Mouse (Mus musculus): ENCODE data around the gene Iqgap2. TPM values are rescaled to one million over a fixed set of nuclear protein-coding genes. Genes with fewer than 3 reads are reported as not detected.

Iqgap2 gene
- total and polyA plus RNA-seq, 2 experiments from 2014 or later = 0.83 to 1.3 TPM

GRCm38 (mm10) chr13:95849501-95850007, 42.2 kb downstream of the Iqgap2 start:
- no peak overlapping the region for H3K9ac ChIP-seq (replicated peaks; ENCODE audit: low read depth, low read length)
- 52% methylated on average over 7 of the region's 7 CpGs for WGBS
- H3K27ac ChIP-seq (ENCODE audit: low read depth) = no peak overlapping the region
- no peaks in the 10 kb centered on the region for H3K9me3 ChIP-seq (replicated peaks; ENCODE audit: control insufficient read depth, low read length)
- H3K4me2 ChIP-seq (ENCODE audit: low read depth, low read length) = no peak overlapping the region
- no peaks in the 10 kb centered on the region for H3K4me1 ChIP-seq (ENCODE audit: control insufficient read depth, insufficient read depth)
- ATAC-seq (ENCODE audit: insufficient read depth, low read depth) (no peak), DNase-seq (ENCODE audit: low spot score) (no peak)
- TF ChIP-seq EP300 (IDR thresholded peaks at IDR 0.05; ENCODE audit: low read depth) (no peak), CTCF (IDR thresholded peaks at IDR 0.05; ENCODE audit: low read depth) (no peak)
- no peak overlapping the region for H3K4me3 ChIP-seq (ENCODE audit: low read depth, low read length)
- H3K36me3 ChIP-seq (replicated peaks; ENCODE audit: control insufficient read depth, insufficient read depth, low read length) = no peaks in the 10 kb centered on the region
- no peaks in the 10 kb centered on the region for H3K27me3 ChIP-seq (ENCODE audit: control insufficient read depth, insufficient read depth, low read length)

DNA sequence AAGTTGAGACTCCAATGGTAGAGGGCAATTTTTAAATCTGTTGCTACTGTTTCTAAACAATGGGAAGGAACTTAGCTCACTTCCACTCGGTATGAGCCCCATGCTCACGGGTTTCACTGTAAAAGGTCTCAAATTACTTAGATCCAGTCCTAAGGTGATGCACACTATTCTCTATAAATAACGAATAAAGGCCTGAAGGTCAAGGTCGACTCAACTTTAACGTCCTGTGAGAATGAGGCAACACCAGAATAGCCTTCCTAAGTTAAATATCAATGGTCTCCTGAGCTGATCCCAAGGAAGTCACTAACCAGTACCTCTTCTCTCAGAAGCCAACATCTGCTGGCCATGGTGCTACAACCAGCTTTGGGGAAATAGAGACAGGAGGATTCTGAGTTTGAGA, 45.4 kb downstream of the Iqgap2 start:
- no peak overlapping the region for H3K4me3 ChIP-seq (ENCODE audit: low read depth, low read length)
- 54% methylated on average over 5 of the region's 5 CpGs for WGBS
- H3K4me2 ChIP-seq (ENCODE audit: low read depth, low read length) = no peak overlapping the region
- ATAC-seq (ENCODE audit: insufficient read depth, low read depth) (no peak), DNase-seq (ENCODE audit: low spot score) (no peak)
- peaks cover 7% of the 10 kb centered on the region for H3K4me1 ChIP-seq (ENCODE audit: control insufficient read depth, insufficient read depth)
- no peak overlapping the region for H3K27ac ChIP-seq (ENCODE audit: low read depth)
- no peaks in the 10 kb centered on the region for H3K36me3 ChIP-seq (replicated peaks; ENCODE audit: control insufficient read depth, insufficient read depth, low read length)
- TF ChIP-seq EP300 (IDR thresholded peaks at IDR 0.05; ENCODE audit: low read depth) = no peak
- no peak for TF ChIP-seq CTCF (IDR thresholded peaks at IDR 0.05; ENCODE audit: low read depth)
- H3K9me3 ChIP-seq (replicated peaks; ENCODE audit: control insufficient read depth, low read length) = no peaks in the 10 kb centered on the region
- no peak overlapping the region for H3K9ac ChIP-seq (replicated peaks; ENCODE audit: low read depth, low read length)
- no peaks in the 10 kb centered on the region for H3K27me3 ChIP-seq (ENCODE audit: control insufficient read depth, insufficient read depth, low read length)

- no peak for ATAC-seq (ENCODE audit: insufficient read depth, low read depth)
- H3K27me3 ChIP-seq (ENCODE audit: control insufficient read depth, insufficient read depth, low read length) = no peaks in the 10 kb centered on the region
- no peak overlapping the region for H3K4me2 ChIP-seq (ENCODE audit: low read depth, low read length)
- TF ChIP-seq EP300 (IDR thresholded peaks at IDR 0.05; ENCODE audit: low read depth) (no peak), CTCF (IDR thresholded peaks at IDR 0.05; ENCODE audit: low read depth) (no peak)
- WGBS = 52% methylated on average over 3 of the region's 3 CpGs
- H3K9me3 ChIP-seq (replicated peaks; ENCODE audit: control insufficient read depth, low read length) = no peaks in the 10 kb centered on the region
- no peak overlapping the region for H3K9ac ChIP-seq (replicated peaks; ENCODE audit: low read depth, low read length)
- no peak for DNase-seq (ENCODE audit: low spot score)
- peaks cover 7% of the 10 kb centered on the region for H3K4me1 ChIP-seq (ENCODE audit: control insufficient read depth, insufficient read depth)
- no peak overlapping the region for H3K27ac ChIP-seq (ENCODE audit: low read depth)
- no peaks in the 10 kb centered on the region for H3K36me3 ChIP-seq (replicated peaks; ENCODE audit: control insufficient read depth, insufficient read depth, low read length)
- H3K4me3 ChIP-seq (ENCODE audit: low read depth, low read length) = no peak overlapping the region
These were observed 46.8 kb downstream of the Iqgap2 start for GRCm38 (mm10) chr13:95844950-95845349.

DNA sequence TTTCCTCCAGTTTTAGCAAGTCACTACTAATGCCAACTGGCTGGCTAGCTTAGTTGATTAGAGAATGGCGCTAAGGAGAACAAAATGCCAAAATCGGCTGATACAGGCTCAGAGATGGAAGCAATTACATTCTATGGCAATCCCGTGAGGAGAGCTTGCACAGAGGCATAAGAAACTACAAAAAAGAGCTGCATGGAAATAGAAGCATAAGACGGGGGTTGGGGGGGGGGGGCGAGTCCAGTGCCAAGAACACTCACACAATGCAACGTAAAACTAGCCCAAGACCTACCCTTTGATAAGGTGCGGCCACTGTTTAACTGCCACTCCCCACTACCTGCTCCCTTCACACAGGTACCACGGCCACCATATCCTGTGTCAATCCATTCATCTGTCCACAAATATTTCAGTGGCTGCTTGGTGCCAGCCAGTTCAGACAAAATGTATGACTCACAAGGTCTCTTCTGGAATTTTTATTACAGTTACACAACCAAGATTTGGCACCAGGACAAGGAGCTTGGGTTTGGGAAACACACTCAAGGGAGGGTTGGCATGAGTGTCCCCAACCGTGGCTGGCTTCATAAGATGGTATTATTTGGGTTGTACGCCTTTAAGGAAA, 48.2 kb downstream of the Iqgap2 start:
- ATAC-seq (ENCODE audit: insufficient read depth, low read depth) (no peak), DNase-seq (ENCODE audit: low spot score) (no peak)
- no peak for TF ChIP-seq EP300 (IDR thresholded peaks at IDR 0.05; ENCODE audit: low read depth)
- TF ChIP-seq CTCF (IDR thresholded peaks at IDR 0.05; ENCODE audit: low read depth) = no peak
- Histone ChIP-seq H3K36me3 (replicated peaks; ENCODE audit: control insufficient read depth, insufficient read depth, low read length) (no peaks in the 10 kb centered on the region), H3K4me3 (ENCODE audit: low read depth, low read length) (no peak overlapping the region), H3K27ac (ENCODE audit: low read depth) (no peak overlapping the region), H3K9me3 (replicated peaks; ENCODE audit: control insufficient read depth, low read length) (no peaks in the 10 kb centered on the region), H3K9ac (replicated peaks; ENCODE audit: low read depth, low read length) (no peak overlapping the region), H3K4me1 (ENCODE audit: control insufficient read depth, insufficient read depth) (peaks cover 7% of the 10 kb centered on the region), H3K27me3 (ENCODE audit: control insufficient read depth, insufficient read depth, low read length) (no peaks in the 10 kb centered on the region), H3K4me2 (ENCODE audit: low read depth, low read length) (no peak overlapping the region)
- 88% methylated on average over 10 of the region's 10 CpGs for whole genome bisulfite sequencing

DNA sequence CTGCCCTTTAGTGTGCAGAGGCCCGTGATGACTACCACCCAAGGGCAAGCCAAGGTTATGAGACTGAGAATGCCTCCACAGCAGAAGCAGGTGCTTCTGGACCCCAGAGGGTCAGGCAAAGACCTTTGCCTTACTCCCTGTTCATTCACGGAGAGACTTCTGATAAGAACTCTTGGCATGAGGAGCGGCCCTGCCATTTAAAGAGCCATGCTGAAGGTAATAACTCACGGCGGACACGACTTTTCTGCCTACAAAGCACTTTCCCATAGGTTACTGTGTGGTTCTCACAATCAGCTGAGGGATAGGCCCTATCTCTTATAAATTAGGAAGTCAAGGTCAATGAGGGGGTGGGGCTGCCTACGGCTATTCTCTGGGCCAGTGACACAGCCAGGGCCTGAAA, 48.9 kb downstream of the Iqgap2 start:
- Histone ChIP-seq H3K4me3 (ENCODE audit: low read depth, low read length) (no peak overlapping the region), H3K27me3 (ENCODE audit: control insufficient read depth, insufficient read depth, low read length) (no peaks in the 10 kb centered on the region), H3K9me3 (replicated peaks; ENCODE audit: control insufficient read depth, low read length) (no peaks in the 10 kb centered on the region), H3K9ac (replicated peaks; ENCODE audit: low read depth, low read length) (no peak overlapping the region), H3K36me3 (replicated peaks; ENCODE audit: control insufficient read depth, insufficient read depth, low read length) (no peaks in the 10 kb centered on the region), H3K4me1 (ENCODE audit: control insufficient read depth, insufficient read depth) (peaks cover 7% of the 10 kb centered on the region), H3K4me2 (ENCODE audit: low read depth, low read length) (peak overlapping the region; percentile 2; the same call in 1 of the 2 replicates), H3K27ac (ENCODE audit: low read depth) (no peak overlapping the region)
- TF ChIP-seq CTCF (IDR thresholded peaks at IDR 0.05; ENCODE audit: low read depth) (no peak), EP300 (IDR thresholded peaks at IDR 0.05; ENCODE audit: low read depth) (no peak)
- DNase-seq (ENCODE audit: low spot score) (peak; percentile 22), ATAC-seq (ENCODE audit: insufficient read depth, low read depth) (peak; percentile 47)
- WGBS = 39% methylated on average over 7 of the region's 7 CpGs

DNA sequence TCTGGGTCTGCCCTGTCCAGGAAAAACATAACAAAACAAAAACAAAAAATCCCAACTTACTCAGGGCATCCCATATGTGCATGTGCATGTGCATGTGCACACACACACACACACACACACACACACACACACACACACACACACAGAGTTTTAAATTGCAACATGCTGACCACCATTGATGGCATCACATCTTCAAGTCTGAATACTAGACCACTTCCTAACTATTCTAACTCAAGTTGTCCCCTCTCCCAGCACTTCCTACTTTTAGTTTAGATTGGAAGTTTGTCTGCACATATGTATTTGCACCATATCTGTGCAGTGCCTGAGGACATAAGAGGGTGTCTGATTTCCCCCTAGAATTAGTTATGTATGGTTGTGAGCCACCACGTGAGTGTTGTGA, 49.8 kb downstream of the Iqgap2 start:
- TF ChIP-seq EP300 (IDR thresholded peaks at IDR 0.05; ENCODE audit: low read depth) (no peak), CTCF (IDR thresholded peaks at IDR 0.05; ENCODE audit: low read depth) (no peak)
- H3K4me3 ChIP-seq (ENCODE audit: low read depth, low read length) = no peak overlapping the region
- H3K4me1 ChIP-seq (ENCODE audit: control insufficient read depth, insufficient read depth) = peaks cover 7% of the 10 kb centered on the region
- H3K27me3 ChIP-seq (ENCODE audit: control insufficient read depth, insufficient read depth, low read length) = no peaks in the 10 kb centered on the region
- no peak overlapping the region for H3K27ac ChIP-seq (ENCODE audit: low read depth)
- H3K4me2 ChIP-seq (ENCODE audit: low read depth, low read length) = no peak overlapping the region
- WGBS = 79% methylated on average over 1 of the region's 1 CpGs
- H3K9me3 ChIP-seq (replicated peaks; ENCODE audit: control insufficient read depth, low read length) = no peaks in the 10 kb centered on the region
- no peak overlapping the region for H3K9ac ChIP-seq (replicated peaks; ENCODE audit: low read depth, low read length)
- ATAC-seq (ENCODE audit: insufficient read depth, low read depth) (no peak), DNase-seq (ENCODE audit: low spot score) (no peak)
- H3K36me3 ChIP-seq (replicated peaks; ENCODE audit: control insufficient read depth, insufficient read depth, low read length) = no peaks in the 10 kb centered on the region

Data from heart, postnatal 0 days (tissue).